Mouse (Mus musculus) mature B cell (primary cell): Measurements from ENCODE around the gene Sos1.
"Not testable (repeated sequence)": the region's sequence is repeated elsewhere in the genome, so short reads cannot be mapped to it uniquely, and the experiment has no call there.

Experiments
- in situ Hi-C: fragments of 300-500 bp; cut with MboI; formaldehyde crosslinking; loops from 2 replicates; pipeline ENCODE4 v1.14.3; 2019

The Sos1 gene

DNA sequence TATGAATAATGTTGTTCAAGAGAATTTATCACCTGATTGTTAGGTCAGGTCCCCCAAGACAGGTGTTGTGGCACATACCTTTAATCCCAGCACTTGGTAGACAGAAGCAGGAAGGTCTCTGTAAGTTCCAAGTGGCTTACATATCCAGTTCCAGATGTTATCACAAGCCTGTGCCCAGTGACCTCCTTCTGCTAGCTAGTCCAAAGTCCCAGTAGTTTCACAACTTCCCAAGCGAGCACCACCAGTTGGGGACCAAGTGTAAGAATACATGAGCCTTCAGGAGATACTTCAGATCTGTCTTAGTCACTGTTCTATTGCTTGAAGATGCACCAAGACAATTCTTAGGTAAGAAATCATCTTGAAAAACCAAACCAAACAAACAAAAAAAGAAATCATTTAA, 13.6 kb upstream of the Sos1 start:
- in situ Hi-C loops = no loop called here

DNA sequence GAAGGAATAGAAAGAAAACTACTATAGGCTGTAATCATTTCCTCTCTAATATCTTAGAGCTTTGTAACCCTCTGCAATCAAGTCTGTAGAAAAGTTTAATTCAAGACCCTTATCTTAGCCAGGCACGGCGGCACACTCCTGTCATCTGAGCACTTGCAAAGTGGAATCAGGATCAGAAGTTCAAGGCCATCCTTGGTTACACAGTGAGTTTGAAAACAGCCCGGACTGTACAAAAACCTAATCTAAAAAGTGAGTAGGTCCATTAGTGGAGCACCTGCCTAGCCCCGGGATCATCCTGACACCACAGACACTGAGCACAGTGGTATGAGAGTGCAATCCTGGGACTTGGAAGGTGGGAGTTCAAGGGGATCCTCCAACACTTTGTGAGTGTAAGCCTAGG, 12.6 kb upstream of the Sos1 start:
- in situ Hi-C loops = no loop called here

DNA sequence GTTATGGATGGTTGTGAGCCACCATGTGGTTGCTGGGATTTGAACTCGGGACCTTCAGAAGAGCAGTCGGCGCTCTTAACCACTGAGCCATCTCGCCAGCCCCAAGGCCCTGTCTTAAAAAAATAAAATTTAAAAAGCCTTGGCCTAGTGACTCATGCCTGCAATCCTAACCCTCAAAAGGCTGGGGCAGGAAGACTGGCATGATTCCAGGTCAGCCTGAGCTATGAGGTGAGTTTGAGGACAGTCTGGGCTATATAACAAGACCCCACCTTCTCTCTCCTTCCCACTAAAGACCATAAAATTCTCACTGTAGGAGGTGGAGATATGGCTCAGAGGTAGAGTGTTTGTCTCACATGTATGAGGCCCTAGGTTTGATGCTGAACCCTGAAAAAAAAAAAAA, 12.0 kb upstream of the Sos1 start:
- in situ Hi-C loops = no loop called here

DNA sequence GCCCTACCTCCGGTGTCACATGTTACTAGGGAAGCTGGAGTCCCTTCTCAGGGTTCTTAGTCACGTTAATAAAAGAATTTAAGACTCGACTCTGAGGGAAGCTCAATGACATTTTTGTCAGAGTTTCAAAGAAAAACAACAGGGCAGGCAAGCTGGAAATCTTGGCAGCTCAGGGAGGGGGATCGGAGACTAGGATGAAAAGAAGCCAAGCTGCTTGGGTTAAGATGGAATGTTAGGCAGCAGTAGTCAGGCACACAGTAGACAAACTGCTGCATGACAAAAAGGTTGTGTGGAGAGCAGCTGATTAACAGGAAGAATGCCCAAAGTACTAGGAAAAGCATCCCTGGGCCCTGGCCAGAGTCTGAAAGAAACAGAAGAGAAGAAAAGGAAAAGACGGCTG, 9.9 kb upstream of the Sos1 start:
- in situ Hi-C loops = no loop called here

DNA sequence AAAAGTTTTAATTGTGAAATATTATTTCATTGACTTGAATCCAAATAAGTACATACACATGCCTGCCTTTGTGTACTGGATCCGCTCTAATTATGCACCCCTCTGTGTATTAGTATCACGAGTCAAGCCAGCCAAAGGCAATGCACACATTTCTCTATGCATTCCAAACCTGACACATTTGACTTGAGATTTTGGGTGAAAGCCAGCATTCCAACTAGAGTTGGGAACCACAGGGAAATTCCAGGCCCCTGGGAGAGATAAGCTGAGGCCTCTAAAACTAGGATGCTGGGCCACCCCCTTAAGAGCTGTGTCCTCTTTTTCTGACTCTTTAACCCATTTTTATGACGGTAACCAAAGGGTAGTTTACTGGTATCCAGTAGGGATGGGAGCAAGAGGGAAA, 8.7 kb upstream of the Sos1 start:
- in situ Hi-C loops = no loop called here

DNA sequence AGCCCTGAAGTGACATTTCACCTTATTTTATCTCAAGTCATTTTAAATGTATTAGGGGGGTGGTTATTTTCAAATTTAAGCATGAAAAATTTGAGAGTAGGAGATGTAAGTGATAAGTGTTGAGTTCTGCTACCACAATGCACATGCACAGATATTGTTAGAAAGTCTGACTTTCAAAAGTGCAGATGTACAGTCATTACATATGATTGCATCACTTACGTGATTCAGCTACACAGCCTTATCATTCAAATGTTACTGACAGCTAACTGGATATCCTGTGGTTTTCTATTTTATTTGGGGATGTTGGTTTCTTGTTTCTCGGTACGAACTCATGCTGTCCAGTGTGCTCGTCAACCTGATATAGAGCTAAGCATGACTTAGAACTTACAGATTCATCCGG, 4.9 kb upstream of the Sos1 start:
- in situ Hi-C loops = no loop called here

DNA sequence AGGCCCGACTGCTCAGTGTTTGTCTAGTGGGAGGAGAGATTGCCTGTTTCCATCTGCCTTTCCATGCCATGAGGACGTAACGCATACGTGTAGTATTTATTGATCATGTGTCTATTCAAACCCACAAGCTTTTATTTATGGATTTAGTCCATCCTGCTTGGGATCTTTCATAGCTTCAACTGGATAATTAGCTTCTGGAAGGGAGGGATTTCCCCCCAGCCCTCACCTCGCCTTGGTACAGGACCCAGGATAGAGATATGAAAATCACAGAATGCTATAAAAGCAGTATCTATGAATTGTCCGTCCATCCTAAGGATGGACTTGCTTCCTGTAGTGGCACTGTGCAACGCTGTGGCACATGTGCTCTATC, 587 bp upstream of the Sos1 start:
- in situ Hi-C loops = loop anchor here (5.0 kb wide), 1 partner anchor 76 kb away; no protein-coding TSS in a partner anchor

DNA sequence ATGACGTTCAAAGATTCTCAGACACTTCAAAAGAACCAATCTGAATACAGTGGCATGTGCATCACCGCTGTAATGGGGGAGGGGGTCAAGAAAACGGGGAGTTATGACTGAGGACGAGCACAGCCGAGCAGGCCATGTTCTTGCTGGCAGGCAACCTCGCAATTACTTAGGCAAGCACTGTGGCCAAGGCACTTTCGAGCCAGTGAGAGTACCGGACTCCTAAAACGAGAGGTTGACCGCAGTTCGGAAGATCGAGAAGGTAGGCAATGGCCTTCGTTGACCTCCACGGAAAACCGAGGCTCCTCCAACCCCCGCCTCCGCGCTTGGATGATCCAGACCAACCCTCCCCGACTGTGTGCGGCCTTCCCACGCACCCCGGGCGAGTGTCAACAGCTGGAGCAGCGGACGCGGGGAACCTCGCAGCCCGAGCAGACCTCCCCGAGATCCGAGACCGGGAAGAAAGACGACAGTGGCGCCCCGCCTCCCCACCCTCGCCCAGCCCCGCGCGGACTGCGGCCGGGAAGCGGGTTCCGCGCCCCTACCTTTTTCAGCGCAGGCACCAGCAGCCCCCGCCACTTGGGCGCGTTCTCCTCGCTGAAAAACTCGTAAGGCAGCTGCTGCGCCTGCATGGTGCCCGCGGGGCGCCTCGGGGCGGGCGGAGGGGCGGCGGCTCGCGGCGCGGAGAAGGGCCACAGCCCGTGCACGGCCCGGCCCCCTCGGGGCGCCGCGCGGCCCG, 790 bp downstream of the Sos1 start:
- in situ Hi-C loops = loop anchor here (5.0 kb wide), 1 partner anchor 78 kb away; no protein-coding TSS in a partner anchor

DNA sequence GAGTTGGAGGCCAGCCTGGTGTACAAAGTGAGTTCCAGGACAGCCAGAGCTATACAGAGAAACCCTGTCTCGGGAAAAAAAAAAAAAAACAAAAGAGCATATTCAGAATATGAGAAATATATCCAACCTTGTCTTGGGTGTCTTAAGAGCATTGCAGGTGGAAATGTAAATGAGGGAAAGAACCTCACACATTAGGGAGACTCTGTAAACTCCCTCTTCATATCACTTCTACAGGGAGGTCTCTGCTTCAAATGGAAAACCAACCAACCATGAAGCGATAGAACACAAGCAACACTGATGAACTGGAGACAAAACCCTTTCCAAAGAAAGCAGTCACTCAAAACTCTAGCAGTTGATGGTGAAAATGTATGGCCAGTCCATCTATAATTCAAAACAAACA, 2.6 kb downstream of the Sos1 start:
- in situ Hi-C loops = no loop called here

DNA sequence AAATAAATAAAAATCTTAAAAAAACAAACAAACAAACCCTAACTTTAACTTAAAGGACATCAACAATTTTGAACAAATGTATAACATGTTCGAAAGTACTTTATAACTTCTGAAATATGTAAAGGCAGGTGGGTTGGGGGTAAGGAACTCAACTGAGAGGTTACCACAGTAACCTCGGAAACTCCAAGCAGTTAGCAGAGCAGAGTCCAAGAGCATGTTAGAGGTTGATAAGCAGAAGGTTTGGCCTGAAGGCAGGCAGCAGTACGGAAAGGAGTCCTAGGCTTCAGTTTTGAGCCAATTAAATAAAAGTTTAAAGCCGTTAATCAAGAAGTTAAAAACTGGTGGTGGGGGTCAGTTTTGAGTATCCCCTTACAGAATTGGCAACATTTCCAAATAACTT, 3.8 kb downstream of the Sos1 start:
- in situ Hi-C loops = no loop called here

DNA sequence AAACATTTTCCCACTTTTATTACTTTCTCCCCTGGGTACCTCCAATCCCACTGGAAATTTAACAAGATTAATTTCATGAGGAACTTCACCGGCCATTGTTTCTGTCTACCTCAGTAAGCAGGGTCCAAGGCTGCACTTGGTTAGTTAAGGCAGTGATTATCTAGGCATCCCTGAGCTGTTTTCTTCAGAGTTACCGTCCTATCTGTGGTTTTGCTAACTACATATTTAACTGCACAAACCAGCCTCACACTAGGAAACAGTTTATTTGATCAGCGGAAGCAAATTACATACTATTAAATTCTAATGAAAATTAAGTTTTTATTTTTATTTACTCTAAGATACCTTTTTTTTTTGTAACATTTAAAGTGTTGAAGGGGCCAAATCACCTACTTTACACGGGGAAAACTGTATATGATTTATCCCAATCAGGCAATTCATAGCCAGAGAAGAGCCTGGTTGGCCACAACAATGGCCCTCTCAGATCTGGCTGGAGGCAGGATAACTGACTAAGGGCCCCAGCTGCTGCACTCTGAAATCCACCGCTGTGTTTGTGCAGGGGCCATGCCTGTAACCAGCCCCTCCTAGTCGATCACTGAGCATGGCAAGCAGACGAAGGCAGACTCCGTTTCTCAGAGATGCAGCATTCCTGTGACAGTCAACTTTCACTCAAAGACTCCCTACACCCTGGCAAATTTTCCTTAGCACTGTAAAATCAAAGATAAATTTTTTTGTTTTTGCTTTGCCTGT, 9.0 kb downstream of the Sos1 start:
- in situ Hi-C loops = no loop called here

DNA sequence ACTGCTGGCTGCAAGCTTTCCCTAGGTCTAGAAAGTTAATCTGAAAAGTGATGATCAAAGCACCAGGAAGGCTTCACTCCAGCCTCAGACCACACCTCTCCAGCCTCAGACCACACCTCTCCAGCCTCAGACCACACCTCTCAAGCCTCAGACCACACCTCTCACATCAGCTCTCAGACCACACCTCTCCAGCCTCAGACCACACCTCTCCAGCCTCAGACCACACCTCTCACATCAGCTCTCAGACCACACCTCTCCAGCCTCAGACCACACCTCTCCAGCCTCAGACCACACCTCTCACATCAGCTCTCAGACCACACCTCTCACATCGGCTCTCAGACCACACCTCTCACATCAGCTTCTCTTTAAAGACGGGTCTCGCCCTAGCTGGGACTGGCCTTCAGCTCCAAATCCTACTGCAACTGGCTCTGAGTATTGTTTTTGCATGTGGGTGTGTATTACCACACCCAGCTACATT, 11.8 kb downstream of the Sos1 start:
- in situ Hi-C loops = not testable (repeated sequence)

DNA sequence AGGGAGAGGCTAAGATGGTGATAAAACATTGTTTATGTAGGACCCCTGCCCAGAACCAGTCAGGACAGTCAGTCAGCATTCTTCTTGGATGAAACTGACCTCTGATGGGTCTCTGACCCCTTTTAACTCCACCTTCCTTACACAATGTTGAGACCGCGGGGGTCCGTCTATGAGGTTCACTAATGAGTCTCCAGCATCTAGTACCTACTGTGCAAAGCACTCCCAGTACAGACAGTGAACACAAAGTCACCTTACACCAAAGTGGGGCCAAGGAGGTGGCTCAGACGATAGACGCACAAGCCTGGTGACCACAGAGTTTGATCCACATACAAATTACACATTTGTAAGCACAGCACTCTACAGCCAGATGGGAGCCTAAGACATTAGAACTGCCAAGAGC, 20.0 kb downstream of the Sos1 start:
- in situ Hi-C loops = no loop called here

DNA sequence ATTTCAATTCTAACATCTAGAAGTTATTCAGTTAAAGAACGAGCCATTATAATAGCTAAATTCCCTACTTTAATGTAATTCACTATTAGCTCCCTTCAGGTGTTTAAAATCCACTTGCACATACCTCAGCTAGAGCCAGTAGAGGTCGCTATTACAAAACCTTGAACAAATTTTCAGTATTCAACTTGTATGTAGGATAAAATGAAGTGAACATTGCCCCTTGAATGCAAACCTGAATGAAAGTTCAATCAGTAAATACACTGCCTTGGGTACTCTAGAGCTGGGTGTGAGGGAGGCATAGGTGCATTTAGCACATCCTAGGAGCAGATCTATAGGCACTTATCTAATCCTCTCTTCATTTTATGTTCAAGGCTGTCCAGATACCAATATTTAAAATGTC, 24.6 kb downstream of the Sos1 start:
- in situ Hi-C loops = no loop called here

DNA sequence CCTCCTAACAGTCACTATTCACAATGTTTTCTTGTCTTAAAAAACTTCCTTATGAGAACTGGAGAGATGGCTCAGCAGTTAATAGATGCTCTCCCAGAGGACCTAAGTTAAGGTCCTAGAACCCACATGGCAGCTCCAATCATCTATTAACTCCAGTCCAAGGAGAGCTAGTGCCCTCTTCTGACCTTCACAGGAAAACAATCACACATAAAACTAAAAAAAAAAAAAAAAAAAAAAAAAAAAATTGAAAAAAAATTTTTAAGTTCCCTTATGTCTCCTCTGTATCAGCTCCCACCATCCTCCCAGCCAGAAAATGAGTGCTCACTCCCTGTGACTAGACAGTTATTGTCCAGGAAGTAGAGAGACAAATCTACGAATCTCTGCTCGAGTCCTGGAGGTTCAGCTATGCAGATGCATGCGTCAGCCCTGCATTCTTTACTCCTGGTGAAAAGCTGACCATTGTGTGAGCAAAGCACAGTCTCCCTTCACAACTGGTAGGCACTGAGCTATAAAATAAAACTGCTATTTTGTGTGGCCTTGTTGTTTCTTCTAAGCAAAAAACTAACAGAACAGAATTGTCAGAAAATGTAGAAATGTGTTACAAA, 29.7 kb downstream of the Sos1 start:
- in situ Hi-C loops = no loop called here

DNA sequence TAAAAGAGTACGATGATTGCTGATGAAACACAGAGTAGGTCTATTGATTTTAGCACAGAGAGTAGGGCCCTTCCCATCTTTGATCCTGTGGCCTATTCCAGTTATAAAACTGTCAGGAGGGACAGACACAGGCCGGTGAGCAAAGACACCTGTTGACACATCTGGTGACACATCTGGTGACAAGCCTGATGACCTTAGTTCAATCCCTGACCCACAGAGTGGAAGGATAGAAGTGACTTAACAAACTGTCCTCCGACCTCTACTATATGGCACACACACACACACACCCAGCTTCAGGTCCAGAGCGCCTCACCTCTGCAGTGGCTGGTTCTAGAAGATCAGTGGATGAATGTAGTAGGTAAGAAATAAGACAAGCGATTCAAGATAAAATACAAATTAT, 33.8 kb downstream of the Sos1 start:
- in situ Hi-C loops = no loop called here

DNA sequence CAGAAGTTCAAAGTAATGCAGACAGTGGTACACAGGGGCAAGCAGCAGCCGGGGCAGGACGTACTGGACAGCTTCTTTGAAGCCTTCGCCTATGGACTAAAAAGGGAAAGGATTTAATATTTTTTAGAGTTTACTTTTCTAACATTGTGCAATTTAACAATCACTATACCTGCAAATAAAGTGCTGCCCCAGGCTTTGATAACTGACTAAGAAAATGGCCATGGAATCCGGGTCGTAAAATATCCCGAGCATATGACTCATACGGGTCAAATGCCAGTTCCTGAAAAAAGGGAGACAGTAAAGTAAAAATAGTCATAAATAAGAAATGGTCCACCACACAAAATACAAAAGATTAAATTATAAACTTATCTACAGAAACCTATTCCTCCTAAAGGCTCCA, 34.8 kb downstream of the Sos1 start:
- in situ Hi-C loops = no loop called here

DNA sequence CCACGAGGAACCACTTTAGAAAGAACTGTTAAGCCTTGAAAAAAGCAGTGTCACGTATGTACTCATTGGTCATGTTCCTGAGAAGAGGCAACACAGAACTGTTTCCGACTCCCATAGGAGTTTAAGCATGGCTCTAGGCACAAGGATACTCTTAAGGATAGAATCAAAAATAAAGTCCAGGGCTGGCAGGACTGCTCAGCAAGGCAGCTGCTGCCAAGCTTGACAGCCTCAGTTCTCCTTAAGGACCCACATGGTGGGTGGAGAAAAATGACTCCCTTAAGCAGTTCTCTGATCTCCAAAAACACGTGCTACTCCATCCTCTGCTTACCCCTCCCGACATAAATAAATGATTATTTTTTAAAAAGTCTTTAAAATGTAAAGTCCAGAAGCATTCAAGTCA, 44.6 kb downstream of the Sos1 start:
- in situ Hi-C loops = no loop called here

DNA sequence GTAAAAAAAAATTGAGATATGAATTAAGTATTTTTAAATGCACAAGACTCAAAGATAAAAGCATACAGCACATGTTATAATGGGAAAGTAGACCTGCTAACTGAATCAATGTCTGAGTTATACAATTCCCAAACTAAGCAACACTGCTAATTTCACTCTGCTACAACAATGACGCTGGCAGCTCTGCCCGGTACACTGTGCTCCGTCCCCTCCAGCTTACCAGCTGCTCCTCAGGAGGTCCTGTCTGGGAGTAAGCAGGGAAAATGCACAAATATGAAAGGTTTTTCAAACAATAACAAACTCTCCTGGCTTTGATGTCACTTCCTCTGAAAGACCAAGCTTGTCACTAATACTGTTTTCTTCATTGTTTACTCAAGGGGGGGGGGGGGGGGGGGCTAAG, 45.8 kb downstream of the Sos1 start:
- in situ Hi-C loops = no loop called here

DNA sequence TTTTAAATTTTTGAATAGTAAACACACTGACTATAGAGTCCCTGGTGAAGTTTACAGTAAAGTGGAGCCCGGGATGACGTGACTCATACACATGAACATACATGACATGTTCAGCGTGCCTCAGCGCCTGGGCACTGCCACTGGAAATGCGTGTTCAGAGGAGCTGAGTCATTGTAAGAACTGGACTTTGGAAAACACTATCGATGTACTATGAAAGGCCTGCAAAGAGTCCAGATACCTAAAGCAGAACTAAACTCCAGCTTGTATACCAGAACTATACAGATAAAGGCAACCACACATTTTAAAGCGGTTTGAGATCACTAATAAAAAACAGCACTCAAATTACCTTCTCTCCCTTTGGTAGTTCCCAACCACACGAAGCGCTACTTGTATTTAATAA, 48.3 kb downstream of the Sos1 start:
- in situ Hi-C loops = no loop called here

DNA sequence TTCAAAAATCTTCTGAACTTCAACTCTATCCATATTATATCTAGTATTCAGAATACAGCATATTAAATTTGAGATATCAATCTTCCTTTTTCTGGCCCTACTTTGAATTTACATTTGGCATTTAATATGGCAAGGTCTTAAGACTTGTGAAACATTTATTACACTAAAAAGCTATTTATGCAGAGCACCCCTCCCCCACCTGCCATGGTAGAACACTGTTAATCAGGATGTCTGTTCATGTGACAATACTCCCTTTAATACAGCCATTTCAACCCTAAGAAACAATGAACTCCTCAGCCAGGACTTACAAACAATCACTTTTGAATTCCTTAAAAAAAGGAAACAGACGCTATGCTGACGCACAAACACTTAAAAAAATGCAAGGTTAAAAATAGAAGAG, 52.3 kb downstream of the Sos1 start:
- in situ Hi-C loops = no loop called here

DNA sequence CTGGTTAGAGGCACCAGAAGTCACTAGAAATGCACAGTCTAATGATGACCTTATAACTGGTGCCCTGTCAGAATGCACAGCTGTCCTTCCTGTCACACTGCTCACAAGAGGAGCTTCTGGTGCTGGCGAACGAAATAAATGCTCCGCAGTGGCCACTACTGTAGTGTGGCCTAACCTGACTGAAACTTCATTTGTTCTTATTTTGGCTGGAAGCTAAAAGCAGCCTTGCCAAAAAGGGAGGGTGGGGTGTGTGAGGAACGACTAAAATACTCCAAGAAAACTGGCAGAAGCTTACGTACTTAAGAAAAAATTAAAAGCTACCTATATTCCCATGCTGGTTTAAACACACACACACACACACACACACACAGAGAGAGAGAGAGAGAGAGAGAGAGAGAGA, 53.4 kb downstream of the Sos1 start:
- in situ Hi-C loops = no loop called here

DNA sequence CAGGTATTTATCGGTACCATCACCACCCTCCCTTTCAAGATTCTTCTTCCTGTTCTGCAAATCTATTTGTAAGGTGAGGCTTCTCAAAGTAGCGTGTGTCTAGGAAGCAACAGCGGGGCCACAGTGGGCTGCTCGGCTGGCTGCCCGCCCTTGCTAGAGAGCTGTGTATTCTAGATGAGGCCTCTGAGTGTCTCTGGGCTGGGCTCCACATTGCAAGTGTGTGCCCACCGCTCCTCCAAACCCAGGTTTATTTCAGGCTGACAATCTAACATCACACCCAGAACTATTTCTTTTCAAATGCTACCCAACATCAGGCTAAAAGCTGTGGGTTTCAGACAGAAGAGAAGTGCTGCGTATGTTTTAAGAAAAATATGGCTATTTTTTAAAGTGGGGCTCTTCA, 54.1 kb downstream of the Sos1 start:
- in situ Hi-C loops = no loop called here
